Mouse (Mus musculus) left cerebral cortex, postnatal 36 days (tissue): ENCODE results near the gene Aqr. TPM values are rescaled to one million over a fixed set of nuclear protein-coding genes. Genes with fewer than 3 reads are reported as not detected.
A peak's percentile ranks its signal among the peaks of the same experiment; 100 is the strongest.

Source experiments
- DNase-seq, 2 experiments: peaks; one replicate each; pipeline ENCODE4 v3.0.0; 2021 to 2022; ENCODE audit warnings: low spot score in 2 of 2, mixed read lengths in 1 of 2
- intact Hi-C: fragments of 180-260 bp; cut with DNase I; formaldehyde crosslinking; loops from one replicate; pipeline ENCODE4 v1.15.1; 2025
- total RNA-seq, 2 experiments: library from RNA; stranded (reverse); gene quantifications; 2 replicates each; pipeline ENCODE4 v1.2.3; 2021

The Aqr gene
- total RNA-seq, 2 experiments from 2014 or later: 29.1 to 35.4 TPM

DNA sequence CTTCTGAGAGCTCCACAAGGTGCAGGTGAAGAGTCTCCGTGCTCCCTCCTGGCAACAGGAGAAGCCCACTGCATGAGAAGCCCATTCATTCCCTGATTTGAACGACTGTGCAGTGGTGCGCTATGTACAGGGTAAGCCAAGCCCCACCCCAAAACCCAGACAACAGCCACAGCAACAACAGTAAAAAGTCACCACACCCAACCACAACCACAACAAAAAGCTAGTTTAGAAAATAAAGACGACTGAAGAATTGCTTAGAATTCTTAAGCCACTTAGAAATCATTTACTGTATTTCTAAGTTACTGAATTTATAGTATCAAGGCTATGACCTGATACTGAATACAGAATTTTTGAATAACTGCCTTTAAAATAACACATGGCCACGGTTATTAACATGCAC, 41.9 kb downstream of the Aqr start:
- intact Hi-C loops: loop anchor here (1.0 kb wide), 1 partner anchor 279 kb away; no protein-coding TSS in a partner anchor
- DNase-seq: no peak

GRCm38 (mm10) chr2:114143842-114144241, 43.0 kb downstream of the Aqr start:
- DNase-seq: no peak
- intact Hi-C loops: no loop called here

- DNase-seq: no peak
- intact Hi-C loops: no loop called here
These were observed 50.1 kb downstream of the Aqr start for GRCm38 (mm10) chr2:114136755-114137154.

DNA sequence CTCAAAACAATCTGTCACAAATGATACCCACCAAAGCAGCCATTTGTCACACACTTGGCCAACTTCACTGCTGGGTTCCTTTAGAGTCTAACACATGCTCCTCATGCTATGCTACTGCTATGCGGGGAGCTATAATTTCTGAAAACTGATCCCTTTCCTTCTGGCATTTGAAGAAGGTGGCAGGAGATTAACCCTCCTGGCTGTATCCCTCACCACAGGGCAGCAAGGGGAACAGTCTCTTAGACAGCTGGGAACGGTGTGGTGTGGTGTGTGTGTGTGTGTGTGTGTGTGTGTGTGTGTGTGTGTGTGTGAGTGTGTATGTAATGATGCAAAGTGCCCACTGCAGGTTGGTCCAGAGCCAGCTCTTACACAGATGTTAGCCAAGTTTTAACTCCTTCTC, 51.0 kb downstream of the Aqr start:
- intact Hi-C loops: no loop called here

GRCm38 (mm10) chr2:114133355-114133754, 53.5 kb downstream of the Aqr start:
- intact Hi-C loops: no loop called here

More for the DNA sequence above, 51.0 kb downstream of the Aqr start:
- DNase-seq: no peak

DNA sequence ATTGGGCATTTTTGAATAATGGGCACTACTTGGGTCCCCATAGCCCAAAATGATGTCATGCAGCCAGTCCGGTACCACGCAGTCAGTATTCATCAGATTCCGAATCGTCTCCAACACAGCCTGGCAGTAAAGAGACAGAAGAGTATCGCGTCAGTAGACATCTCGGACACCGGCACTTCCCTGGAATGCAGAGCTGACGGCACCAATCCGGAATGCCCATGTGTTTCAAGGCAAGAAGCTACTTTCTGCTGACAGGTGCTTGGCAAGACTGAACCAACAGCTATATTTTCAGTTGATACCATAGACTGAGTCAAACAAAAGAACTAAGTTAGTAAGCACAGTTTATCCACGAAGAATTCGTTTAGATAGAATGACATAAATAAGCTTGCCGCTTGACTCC, 56.2 kb downstream of the Aqr start:
- intact Hi-C loops: no loop called here

More at GRCm38 (mm10) chr2:114133355-114133754, 53.5 kb downstream of the Aqr start:
- DNase-seq: no peak

DNA sequence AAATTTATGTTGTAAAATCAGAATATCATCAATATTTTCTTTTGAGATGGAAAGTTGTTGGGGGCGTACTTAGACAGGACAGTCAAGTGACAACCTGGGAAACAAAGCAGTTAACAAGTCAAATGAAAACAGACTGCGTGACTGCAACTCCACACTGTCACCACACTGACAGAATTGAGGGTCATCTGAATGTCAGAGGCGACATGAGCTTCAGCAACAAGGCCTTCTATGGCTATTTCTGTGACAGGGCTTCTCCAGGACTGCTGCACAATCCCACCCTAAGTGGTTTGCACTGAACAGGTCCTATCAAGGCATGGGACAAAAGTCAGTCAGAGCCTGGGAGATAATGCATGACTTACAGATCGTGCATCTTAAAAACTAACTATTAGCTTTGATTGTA, 63.5 kb downstream of the Aqr start:
- no peak for DNase-seq
- intact Hi-C loops: no loop called here

More for the DNA sequence above, 56.2 kb downstream of the Aqr start:
- no peak for DNase-seq

GRCm38 (mm10) chr2:114119451-114119850, 67.4 kb downstream of the Aqr start:
- intact Hi-C loops: no loop called here
- no peak for DNase-seq

DNA sequence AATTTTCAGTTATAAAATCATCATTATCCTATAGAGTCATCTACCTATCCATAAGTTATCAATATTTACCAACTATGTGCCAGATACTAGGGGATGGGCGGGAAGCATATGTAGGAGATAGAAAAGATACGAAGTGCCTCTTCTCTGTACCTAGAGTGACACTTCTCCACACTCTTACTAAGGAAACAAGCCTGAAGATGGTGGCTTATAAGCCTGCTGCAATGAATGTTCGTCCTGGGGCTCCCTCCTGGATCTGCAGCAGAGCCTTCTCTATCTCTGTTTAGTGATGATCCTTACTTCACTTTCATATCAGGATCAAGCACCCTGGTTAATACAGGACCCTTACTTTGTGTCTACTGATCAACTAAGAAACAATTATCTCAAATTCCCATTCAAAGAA, 69.2 kb downstream of the Aqr start:
- no peak for DNase-seq
- intact Hi-C loops: no loop called here

DNA sequence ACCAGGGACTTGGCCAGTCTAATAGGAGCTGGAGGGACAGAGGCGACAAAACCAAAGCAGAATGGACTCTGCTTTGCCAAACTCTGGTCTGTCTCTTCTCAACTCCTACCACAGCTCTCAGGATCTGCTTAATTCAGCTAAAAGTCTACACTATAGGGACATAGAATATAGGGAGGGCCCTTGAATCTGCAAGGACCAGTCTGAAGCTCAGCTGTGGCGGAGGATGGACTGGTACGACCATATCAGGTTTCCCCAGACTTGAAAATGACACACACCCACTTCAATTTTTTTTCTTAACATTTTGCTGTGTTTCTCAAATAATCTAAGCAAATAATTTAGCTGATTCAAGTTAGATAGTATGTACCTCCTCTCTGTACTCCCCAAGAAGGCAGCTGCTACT, 69.6 kb downstream of the Aqr start:
- no peak for DNase-seq
- intact Hi-C loops: no loop called here

DNA sequence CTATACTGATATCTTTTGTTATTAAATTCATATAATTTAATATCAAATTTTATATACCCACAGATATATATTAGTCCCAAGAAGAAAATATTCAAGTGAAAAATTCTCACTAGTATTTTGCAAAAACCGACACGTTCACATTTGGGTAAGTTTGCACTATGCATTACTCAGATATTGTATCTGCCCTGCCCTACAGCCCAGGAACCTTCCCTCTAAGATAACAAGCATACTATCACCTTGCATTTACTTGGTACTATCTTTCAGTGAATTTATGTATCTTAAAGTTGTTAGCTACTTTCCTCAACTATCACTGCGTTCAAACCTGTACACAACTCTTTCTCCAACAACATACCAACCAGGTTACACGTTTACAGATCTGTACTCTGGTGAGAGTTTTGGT, 71.3 kb downstream of the Aqr start:
- intact Hi-C loops: no loop called here
- no peak for DNase-seq

DNA sequence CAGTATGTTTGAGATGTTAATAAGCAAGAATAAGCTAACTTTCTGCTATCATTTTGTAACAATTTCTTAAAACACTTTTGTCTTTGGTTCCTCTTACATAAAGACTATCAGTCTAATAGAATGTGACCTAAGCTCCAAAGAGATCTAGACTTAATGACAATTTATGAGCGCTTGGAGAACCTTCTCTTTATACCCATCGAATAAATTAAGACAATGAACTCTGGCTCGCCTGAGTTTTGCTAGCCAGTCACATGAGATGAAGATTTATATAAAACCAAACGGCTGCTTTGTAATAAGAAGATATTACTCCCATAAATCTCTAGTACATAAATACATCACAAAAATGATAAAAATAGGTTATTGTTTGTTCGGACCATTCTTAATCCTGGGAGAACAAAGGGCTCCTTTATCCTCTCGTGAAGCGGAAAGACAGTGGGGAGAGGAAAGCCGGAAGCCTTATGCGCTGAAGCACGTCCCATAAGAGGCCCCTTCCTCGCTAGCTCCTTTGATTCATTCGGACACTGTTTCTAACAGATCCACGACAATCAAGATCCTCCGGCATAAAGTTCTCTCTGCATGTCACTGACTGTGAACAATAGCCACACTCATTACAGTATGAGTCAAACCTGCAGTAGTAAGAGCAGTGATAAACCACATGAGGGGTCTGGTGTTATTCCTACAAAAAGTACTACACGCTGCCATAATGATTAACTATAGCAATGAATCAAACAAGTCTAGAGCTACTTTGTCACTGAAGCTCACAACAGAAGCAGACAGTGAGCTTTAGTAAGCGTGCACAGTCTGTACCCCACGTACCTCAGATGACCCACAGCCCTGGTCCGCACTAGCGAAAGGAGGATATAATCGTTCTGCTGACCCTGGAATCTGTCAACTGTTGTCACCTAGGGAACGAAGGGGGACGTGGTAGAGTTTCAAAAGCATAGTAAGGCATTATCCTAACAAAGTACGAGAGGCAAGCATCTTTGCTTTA, 79.2 kb downstream of the Aqr start:
- DNase-seq: no peak
- intact Hi-C loops: no loop called here

DNA sequence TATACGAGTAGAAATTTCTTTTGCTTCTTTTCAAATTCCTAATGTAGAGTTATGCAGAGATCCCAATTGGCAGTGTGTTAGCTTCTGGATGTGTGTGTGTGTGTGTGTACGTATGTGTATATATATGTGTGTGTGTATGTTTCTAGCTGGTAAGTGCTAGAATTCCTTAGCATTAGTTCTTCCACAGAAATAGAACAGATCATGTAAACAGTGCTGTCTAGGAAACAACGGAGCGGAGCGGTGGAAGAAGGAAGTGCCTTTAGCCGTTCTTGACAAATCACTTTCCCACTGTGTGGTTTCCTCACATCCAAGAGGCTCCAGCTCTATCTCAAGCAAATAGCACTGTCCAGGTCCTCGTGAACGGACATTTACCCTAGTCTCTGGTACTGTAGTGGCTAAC, 80.4 kb downstream of the Aqr start:
- intact Hi-C loops: no loop called here

GRCm38 (mm10) chr2:114102471-114102870, 84.4 kb downstream of the Aqr start:
- intact Hi-C loops: no loop called here
- no peak for DNase-seq

More for the DNA sequence above, 80.4 kb downstream of the Aqr start:
- DNase-seq: no peak

DNA sequence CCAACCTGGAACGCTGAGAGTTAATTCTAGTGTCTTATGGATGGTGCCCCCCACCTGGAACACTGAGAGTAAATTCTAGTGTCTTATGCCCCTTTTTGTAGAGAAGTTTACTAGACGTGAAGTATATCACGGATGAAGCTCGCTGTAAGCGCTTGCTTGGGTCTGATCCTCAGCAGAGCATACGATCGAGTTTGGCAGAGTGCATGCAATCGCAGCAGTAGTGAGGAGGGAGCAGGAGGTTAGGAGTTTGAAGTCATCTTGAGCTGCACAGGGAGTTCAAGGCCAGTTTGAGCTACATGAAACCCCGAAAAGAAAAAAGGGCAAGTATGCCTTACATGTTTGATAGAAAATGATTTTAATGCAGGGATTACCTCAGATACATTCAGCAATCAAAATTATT, 86.0 kb downstream of the Aqr start:
- intact Hi-C loops: no loop called here

DNA sequence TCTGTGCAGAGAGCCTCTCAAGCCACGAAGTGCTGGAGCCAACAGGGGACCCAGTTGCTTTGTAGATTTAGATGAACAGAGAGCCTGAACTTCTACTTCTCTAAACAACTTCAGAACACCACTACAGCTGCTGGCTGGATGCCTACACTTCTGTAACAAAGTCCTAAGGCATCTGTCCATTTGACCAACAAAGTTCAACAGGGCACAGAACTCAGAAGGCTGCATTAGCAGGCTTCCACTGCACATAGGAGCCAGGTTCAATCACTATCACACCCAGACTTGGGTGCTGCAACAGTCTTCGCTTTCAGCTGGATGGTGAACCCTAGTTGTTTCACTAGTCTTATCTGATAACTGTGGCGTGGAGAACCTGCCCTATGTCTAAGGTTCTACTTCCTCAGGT, 87.0 kb downstream of the Aqr start:
- no peak for DNase-seq
- intact Hi-C loops: no loop called here

More for the DNA sequence above, 86.0 kb downstream of the Aqr start:
- DNase-seq: no peak

DNA sequence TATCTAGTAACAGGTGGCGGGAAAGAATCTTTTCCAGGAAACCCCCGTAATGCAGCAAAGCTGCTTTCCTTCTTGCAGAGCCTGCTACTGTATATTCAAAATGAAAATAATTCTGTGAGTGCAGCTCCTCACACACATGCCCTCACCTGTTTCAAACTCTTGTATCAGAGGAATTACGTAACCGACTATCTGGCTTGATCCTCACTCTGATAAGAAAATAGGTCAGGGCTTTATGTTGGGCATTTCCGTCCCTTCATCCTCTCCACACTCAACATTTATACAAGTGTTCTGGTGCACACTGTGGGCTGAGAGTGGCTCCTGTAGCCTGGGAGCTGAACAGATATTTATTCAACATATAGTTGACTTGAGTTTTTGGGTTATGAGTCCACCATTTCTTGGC, 87.7 kb downstream of the Aqr start:
- intact Hi-C loops: no loop called here

GRCm38 (mm10) chr2:114097627-114098026, 89.2 kb downstream of the Aqr start:
- intact Hi-C loops: no loop called here

More for the DNA sequence above, 87.7 kb downstream of the Aqr start:
- DNase-seq: no peak

GRCm38 (mm10) chr2:114096570-114096969, 90.3 kb downstream of the Aqr start:
- no peak for DNase-seq
- intact Hi-C loops: no loop called here

More at GRCm38 (mm10) chr2:114097627-114098026, 89.2 kb downstream of the Aqr start:
- DNase-seq: no peak

GRCm38 (mm10) chr2:114095348-114095747, 91.5 kb downstream of the Aqr start:
- peak; percentile 19 to 24 for DNase-seq
- intact Hi-C loops: no loop called here

DNA sequence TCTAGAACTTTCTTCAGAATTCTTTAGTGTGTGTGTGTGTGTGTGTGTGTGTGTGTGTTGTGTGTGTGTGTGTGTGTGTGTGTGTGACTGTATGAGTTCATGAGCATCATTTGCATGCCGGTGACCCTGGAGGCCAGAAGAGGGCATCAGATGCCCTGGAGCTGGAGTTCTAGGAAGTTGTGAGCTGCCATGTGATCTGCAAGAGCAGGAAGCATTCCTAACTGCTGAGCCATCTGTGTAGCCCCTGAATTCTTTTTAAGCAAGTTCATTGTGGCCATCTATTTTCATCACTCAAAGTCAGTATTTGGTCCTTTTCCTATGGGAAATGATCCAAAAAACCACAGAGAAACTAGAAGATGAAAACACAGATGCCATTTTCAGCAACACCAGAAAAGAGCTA, 92.1 kb downstream of the Aqr start:
- DNase-seq: no peak
- intact Hi-C loops: loop anchor here (5.0 kb wide), 1 partner anchor 227 kb away; no protein-coding TSS in a partner anchor
